Mouse (Mus musculus) adrenal gland, adult 2 months (tissue): ENCODE results near the gene Gje1. TPM values are rescaled to one million over a fixed set of nuclear protein-coding genes. Genes with fewer than 3 reads are reported as not detected.
A peak's percentile ranks its signal among the peaks of the same experiment; 100 is the strongest.

ENCODE experiments used
- DNase-seq: peaks from one replicate; pipeline ENCODE4 v3.0.0; 2021
- long read RNA-seq: library from polyadenylated mRNA; stranded (forward); transcript quantifications from one replicate; pipeline ENCODE4 v2.0.0, GENCODE M21; 2021
- polyA plus RNA-seq: library from polyadenylated mRNA; depleted of rRNA; stranded (reverse); fragments of >200 nt; gene quantifications from 2 replicates; pipeline ENCODE4 v1.2.3, GENCODE M21; 2012; rRNA removed
- total RNA-seq, 2 experiments: library from RNA; stranded (reverse); gene quantifications; 2 replicates each; pipeline ENCODE4 v1.2.3; 2021

Gene Gje1
- total RNA-seq, result not detected
- polyA plus RNA-seq, result not detected in 2 replicates
- long read RNA-seq, result 0 reads

DNA sequence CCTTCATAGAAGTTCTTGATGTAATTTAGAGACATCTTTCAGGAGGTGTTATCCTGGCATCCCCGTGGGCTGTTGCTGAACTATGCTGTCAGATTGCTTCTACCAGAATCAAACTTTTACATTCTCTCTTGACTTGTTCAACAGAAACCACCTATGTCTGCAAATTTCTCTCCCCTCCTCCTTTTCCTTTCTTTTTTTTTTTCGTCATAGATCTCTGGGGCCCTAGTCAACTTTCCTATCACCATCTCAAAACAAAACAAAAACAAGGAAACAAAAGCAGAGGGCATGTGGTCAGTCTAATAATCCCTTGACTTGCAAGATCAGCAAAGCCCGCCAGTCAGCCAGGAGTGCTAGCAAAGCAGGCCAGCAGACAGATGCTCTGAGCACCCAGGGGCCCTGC, at the start of gene Gje1:
Gene Gje1 (minus strand): TSS at position 101 of the 400 bp plus-strand sequence.
- DNase-seq, result no peak

- no peak for DNase-seq
Observed at GRCm38 (mm10) chr10:14760618-14761017, 42.6 kb upstream of the Gje1 start.

DNA sequence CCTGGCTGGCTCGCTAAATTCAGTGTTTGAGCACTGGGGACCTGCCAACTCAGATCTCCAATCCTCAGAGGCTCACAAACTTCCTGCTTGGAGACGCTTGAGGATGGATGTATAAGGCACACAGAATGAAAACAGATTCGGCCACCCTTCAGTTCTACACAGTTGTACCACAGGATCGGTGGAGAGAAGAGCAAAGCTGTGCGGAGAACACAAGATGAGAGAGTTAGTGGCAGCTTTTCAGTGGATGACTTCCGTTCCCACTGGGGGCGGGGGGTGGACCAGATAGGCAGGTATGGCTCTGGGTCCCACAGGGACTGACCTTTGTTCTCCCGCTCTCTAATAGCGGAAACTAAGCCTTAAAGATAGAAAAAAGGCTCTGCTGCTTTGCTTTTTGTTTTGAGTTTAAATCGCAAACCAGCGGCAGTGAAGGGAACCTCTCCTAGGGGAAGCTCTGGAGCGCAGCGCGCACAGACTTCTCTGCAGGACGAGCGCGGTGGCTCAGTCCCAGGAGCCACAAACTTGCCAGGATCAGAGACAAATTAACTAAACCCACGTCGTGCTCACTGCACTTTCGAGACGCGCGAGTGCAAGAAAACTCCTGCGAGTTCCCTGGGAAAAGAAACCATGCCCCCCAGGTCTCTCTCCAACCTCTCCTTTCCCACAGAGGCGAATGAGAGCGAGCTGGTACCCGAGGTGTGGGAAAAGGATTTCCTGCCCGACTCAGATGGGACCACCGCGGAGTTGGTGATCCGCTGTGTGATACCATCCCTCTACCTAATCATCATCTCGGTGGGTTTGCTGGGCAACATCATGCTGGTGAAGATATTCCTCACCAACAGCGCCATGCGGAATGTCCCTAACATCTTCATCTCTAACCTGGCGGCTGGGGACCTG, 41.9 kb upstream of the Gje1 start:
- no peak for DNase-seq

DNA sequence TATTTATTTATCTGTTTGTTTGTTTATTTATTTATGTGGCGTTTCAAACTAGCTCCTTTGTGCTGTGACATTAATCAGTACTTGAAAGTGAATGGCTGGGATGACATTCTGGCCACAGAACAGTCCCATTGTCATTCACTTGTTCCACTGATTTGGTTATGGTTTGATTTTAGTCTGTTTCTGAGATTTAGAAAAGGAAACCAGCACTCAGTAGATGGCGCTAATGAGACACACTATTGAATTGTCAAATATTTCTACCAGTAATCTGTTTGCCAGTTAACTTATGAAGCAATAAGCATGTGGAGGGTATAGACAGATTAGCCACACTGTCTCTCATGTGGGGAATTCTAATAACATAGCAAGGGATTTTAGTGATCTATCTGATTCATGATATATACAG, 16.3 kb upstream of the Gje1 start:
- DNase-seq, result no peak

DNA sequence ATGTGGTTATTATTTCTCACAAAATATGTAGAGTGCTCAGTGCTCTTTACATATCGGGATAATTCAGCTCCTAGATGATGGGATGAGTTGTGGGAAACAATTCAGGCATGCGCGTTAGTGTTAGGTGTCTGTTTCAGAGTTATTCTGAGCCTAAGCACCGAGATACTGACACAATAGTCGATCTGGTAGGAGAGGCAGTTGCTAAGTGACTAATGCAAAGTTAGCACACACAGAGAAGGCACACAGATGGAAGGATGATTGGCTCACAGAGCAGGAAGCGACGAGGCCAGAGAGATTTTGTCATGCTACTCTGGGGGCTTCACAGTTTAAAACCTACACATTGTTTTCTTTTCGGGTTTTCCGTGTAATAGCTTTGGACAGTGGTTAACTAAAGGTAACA, 7.7 kb upstream of the Gje1 start:
- no peak for DNase-seq

- peak; percentile 99 for DNase-seq
Observed at GRCm38 (mm10) chr10:14705072-14706066, 12.6 kb downstream of the Gje1 start, which contains the start of the genes Vta1 and Nmbr. TSS of gene Vta1 (minus strand) at chr10:14705560. TSS of gene Nmbr (plus strand) at chr10:14705591.

DNA sequence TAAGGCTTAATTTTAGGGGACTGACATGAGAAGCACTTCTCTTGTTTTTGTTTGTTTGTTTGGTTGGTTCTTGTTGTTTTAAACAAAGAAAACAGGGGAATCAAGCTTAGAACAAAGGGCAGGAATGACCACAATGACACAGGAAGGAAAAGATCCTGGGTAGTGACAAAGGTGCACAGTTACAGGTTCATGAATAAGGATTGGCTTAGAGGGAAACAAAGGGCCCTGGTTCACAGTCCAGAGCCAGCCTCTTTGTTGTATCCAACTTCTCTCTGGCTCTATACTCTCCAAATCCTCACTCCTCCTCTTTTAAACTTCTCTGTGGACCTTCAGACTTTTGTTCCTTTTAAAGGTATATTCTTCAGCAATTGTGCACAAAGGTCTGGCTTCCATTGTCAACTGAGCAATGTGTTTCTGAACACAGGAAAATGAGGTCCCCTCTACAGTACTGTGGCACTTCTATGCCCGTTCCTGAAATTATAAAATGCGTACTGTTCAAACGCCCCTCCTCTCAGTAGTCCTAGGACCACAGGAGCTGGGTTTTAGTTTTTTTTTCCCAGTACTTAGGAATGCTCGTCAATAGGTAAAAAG, 14.1 kb downstream of the Gje1 start:
- DNase-seq, result no peak

- no peak for DNase-seq
Observed at GRCm38 (mm10) chr10:14703239-14703638, 14.8 kb downstream of the Gje1 start.

DNA sequence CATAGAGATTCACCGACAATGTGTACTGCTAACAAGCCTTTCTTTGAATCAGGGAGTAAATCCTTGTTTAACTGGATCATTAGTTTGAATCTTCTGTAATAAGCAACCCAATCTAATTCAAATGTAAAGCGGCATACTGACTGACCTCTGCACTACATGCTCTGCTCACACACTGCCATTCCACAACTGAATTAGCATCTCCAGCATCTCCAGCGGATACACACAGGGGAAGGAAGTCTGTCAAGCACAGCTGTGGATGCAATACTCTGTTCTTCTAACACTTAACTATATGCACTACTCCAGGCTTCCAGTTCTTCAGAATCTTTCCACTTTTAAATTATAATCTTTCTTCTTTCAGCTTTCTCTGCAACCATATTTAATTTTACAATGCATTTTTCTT, 27.7 kb downstream of the Gje1 start:
- no peak for DNase-seq

DNA sequence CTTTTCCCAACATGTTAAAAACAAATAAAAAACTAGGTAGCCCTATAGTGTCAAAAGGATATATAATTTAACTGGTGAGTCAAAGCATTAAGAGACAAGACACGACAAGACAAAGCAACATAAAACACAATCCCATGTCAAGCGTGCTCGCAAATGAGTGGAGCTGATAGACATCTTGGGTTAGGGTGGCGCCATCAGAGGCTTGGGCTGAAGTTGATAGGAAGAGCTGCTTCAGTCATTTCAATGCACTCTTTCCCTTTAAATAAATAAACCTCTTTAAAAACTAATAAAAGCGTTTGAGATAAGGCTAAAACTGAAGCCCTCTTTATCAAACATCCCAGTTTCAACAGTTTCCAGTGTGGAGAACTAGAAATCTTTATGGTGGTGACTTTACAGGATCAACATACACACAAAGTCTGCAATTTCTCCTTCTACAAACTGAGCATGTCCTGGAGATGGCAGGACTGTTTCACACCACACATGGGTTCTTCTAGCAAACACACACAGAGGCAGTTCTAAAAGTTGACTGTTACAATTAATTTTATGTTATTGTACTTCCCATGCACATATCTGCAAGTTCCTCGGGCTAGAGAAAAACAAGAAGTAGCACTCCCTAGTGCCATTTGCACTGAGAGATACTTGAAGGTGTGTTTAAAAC, 29.1 kb downstream of the Gje1 start:
- DNase-seq, result no peak

GRCm38 (mm10) chr10:14685663-14686062, 32.4 kb downstream of the Gje1 start:
- no peak for DNase-seq

DNA sequence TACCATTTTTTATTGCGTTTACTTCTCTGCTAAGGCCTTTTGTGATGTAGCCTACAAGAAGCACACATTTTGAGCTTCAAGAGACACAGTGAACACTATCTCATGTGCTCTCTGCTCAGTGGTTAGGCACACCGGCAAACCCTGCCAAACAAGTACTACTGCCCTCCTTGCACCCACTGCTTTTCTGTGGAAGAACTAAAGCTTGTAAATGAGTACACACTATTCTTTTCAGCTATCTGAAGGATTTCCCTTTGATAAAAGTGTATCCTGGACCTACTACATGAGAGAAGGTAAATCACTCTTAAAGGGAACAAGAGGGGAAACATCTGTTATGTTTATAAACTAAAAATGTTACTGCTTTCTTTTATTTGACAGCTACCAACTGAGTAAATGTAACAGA, 51.9 kb downstream of the Gje1 start:
- no peak for DNase-seq

Other genes with a start within 250 kb of the Gje1 start
- 1 to 10 TPM; 1.5 to 2.6 TPM for gene Adgrg6, start 172.6 kb downstream of the Gje1 start, total RNA-seq
- 0.45 and 0.62 TPM in 2 replicates for gene Adgrg6, start 172.6 kb downstream of the Gje1 start, polyA plus RNA-seq
- 10 to 100 TPM; 53.6 to 66.7 TPM for gene Vta1, start 12.7 kb downstream of the Gje1 start, total RNA-seq
- 95.1 and 102 TPM in 2 replicates for gene Vta1, start 12.7 kb downstream of the Gje1 start, polyA plus RNA-seq
- under 1 TPM; 0.38 to 0.49 TPM for gene Nmbr, start 12.6 kb downstream of the Gje1 start, total RNA-seq
- not detected in 2 replicates for gene Nmbr, start 12.6 kb downstream of the Gje1 start, polyA plus RNA-seq